Mouse (Mus musculus) gastrocnemius, postnatal 10 days (tissue): ENCODE measurements at regions not wholly inside any gene's neighbourhood (a gene's known extent, or its start where the extent isn't known, plus 50 kb on each side); places are given as distances from the start of the nearest gene placed in this dataset.
"Not testable (repeated sequence)": the region's sequence is repeated elsewhere in the genome, so short reads cannot be mapped to it uniquely, and the experiment has no call there.

Experiments
- DNase-seq: peaks from one replicate; pipeline ENCODE4 v3.0.0; 2021; ENCODE audit warnings: mixed read lengths

DNA sequence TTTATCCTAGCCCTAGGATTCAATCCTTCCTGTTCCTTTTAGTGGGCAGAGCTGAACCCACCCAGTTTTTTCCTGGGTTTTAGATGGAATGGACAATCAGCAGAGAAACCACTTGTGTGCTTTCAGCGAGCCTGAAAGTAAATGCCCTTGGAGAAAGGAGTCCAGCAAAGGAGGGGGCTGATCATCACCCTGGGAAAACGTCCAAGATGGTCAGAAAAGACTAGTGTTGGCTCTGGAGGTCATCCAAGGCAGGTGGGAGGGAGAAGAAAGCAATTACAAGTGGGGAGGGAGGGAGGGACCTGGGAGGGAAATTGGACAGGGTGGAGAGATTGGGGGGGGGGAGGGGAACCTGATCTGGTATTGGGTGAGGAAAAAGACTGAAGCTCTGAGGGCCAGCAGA, 55.6 kb upstream of the Zfp366 start:
- DNase-seq, result no peak

DNA sequence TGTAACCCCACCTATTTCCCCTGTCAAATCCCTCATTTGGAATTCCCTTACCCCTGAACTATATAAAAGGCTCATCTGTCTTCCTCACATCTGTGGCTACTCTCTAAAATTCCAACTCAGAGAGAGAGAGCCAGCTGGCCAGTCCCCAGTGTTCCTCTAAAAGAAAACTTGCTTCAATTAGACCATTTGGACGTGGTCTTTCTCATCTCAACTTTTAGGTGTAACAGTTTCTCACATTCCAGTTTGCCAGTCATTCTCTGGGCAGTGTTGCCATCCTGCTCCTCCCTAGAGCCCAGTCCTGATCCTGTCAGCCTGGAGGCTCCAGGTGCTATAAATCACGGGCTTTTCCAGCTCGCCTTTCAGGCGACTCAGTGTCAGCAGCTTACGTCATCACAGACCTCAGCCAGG, 56.3 kb upstream of the Zfp366 start:
- DNase-seq, result peak; percentile 34

GRCm38 (mm10) chr13:99127716-99128115, 56.9 kb upstream of the Zfp366 start:
- no peak for DNase-seq

GRCm38 (mm10) chr13:99126971-99127370, 57.7 kb upstream of the Zfp366 start:
- DNase-seq, result not testable (repeated sequence)

- DNase-seq, result no peak
Observed at GRCm38 (mm10) chr13:99126538-99126937, 58.1 kb upstream of the Zfp366 start.

DNA sequence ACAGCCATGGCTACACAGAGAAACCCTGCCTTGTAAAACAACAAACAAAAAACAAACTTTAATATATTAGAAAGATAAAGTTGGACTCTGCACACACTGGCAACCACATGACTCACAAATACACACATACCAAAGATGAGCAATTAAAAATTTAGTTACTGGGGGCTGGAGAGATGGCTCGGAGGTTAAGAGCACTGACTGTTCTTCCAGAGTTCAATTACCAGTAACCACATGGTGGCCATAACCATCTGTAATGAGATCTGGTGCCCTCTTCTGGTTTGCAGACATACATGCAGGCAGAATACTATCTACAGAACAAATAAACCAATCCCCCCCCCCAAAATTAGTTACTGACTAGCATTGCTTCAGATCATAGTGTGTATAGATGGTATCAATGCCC, 58.7 kb upstream of the Zfp366 start:
- no peak for DNase-seq

DNA sequence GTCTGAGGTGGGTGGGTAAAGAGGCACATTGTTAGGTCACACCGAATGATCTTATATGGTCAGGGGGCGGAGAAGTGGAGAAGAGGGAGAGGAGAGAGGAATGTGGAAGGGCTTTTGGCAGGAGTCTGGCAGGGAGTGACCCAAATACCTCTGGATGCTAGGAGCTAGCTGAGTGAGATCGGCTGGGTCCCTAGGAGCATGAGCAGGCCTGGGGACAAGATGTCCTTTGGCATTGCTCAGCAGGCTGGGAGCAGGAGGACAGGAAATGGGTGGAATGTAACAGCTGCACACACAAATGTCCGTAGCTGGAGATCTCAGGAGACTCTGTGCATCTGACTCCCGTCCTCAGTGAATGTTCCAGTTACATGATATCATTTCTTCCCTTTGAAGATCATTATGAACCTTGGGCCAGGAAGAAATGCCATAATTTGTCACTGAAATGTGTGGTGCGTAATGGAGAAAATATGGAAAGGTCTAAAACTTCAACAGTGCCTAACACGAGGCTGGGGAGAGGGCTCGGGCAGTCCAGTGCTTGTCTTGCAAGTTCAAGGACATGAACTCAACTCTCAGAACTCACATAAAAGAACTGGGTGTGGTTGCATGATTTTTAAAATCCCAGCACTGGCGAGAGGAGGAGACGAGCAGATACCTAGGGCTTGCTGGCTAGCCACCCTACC, 59.6 kb upstream of the Zfp366 start:
- peak; percentile 29 for DNase-seq

DNA sequence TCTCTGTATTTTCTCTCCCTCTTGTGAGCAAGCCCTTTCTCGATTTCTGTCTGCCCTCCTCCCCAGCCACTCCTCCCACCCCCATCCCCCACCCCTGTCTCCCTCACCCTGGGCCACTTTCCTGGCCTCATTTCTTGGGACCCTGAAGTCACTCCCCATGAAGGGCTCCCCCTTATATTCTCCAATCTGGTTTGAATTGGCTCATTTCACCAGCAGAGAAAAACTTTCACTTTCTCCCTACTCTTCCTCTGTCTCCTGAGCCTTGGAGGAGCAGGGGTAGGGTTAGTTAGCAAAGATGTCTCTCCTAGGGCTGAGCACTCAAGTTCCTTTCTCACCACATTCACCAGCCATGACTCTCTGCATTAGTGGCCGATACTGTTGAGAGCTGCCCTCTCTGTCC, 60.5 kb upstream of the Zfp366 start:
- no peak for DNase-seq

DNA sequence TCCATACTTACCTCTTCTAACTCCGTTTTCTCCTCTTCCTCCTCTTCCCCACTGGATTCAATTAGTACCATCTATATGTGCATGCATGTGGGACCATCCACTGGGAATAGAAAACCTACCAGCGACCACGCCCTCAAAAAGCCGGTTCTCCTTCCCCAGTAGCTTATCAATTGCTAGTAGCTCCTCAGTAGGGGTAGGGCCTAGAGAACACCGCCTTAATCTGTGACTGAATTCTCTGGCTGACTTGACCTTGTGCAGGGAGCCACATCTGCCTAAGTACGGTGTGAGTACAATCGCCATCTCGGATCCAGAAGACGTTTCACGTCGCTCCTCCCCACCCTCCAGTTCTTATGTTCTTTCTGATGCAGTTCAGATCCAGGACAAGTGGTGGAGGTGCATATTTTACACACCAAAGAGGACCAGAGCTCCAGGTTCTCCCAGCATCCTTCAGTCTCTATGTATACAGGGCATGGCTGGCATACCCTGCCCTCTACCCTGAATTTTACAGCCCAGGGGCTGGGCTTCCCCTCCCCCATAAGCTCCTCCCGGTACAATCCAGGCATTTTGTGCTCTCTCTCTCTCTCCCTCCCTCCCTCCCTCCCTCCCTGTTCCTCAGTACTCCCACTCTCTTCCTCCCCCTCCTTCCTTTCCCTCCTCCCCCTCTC, 61.0 kb upstream of the Zfp366 start:
- DNase-seq, result no peak

GRCm38 (mm10) chr13:99122539-99122938, 62.1 kb upstream of the Zfp366 start:
- DNase-seq, result not testable (repeated sequence)

DNA sequence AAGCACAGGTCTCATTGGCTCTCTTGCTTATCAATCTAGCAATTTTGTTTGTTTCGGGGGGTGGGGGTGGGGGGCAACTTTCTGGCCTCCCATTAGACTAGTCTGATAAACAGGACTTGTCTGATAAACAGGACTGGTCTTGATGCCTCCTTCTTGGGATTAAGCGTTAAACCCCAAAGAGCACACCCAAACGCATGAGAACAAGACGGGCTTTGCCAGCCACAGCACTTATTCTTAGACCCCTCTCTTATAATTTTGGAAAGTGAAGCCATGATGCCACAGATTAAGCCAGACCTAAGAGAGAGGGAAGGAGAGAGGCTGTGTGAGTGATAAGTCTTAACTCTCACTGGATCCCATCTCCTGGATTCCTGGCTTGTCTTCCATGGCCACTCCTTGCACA, 63.5 kb upstream of the Zfp366 start:
- DNase-seq, result no peak

- DNase-seq, result no peak
Observed at GRCm38 (mm10) chr13:99119941-99120340, 64.7 kb upstream of the Zfp366 start.

DNA sequence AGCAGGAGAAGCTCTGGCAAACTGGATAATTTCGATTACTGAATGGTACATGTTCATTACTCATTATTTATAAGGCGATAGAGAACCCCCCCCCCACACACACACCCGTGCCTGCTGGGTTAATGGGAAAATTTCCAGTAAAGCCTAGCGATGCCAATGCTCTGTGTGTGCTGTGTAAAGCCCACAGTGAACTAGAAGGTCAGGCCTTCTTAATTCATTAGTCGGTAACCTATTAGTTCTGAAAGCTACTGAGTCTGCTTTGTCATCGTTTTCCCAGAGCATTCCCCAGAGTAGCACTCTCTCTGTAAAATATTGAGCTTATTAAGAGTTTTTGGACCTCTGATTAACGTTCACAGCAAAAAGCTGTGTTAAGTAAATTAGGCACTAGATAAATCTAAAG, 65.7 kb upstream of the Zfp366 start:
- no peak for DNase-seq

DNA sequence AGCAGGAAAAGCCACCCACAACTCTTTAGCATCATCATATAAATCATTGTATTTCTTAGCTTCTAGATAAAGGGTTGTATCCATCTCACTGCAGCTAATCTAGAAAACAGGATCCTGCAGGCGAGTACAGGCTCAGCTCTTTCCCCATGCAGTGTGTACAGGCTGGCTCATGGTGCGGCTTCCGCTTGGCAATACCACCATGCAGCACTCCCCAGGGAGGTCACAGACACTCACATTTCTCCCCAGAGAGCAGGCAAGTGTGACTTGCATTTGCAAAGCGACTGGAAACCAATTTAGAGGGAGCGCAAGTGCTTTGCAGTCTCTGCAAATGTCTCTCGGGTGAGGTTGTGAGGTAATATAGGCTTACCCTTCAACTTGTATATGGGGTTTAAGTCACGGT, 69.1 kb upstream of the Zfp366 start:
- DNase-seq, result no peak

GRCm38 (mm10) chr13:99114565-99114964, 70.1 kb upstream of the Zfp366 start:
- no peak for DNase-seq

DNA sequence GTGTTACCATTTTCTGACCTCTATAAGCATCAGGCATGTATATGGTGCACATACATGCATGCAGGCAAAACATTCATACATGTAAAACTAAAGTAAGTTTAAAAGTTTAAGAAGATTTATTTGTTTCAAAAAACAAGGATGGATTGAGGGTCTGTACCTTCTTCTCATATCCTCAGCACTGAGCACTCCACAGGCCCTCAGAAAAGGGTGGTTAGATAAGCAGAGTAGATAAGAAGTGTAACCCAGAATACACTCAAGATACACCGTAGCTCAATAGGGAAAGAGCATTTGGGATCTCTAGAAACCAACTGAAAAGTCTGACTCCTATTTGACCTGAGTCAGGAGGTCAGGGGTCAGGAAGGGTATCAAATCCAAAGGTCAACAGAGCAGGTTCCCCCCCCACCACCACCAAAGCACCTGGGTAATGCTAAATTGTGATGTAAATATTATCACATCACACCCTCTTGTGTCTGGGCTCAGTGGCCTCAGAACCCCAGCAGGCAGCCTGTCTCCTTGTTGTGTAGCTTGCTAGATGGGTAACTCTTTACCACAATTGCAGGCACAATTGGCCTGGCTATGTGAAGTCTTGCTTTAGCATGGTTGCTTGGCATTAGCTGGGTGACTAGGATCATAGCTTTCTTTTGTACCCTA, 72.8 kb upstream of the Zfp366 start:
- no peak for DNase-seq

- DNase-seq, result no peak
Observed at GRCm38 (mm10) chr13:99107983-99108382, 76.6 kb upstream of the Zfp366 start.

DNA sequence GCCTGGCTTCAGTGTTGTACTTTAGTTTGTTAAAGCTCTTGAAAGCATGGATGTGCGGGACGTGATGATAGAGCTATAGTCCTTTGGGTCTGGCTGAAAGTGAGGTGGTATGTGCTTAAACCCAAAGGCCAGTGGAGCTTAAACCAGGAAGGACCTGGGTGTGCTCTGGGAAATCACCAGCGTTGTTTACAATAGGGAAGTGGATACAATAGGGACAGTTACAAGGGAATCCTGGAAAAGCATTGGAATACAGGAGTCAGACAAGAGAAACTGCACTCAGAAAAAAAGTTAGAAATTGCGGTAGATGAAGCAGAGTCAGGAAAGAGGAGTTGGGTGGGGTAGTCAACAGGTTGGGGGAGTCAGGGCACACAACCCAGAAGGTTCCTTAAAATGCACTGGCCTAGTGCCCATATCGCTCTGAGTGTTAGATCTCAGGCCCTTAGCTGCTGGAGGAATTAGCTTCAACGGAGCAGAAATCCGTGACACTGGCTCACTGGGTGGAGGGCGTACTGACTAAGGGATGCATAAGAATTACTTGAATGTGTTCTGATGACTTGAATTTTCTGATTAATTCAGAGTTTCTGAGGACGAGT, 82.4 kb upstream of the Zfp366 start:
- DNase-seq, result no peak

GRCm38 (mm10) chr13:99100430-99101409, 83.9 kb upstream of the Zfp366 start:
- DNase-seq, result no peak

- no peak for DNase-seq
Observed at GRCm38 (mm10) chr13:99099794-99100429, 84.7 kb upstream of the Zfp366 start.

DNA sequence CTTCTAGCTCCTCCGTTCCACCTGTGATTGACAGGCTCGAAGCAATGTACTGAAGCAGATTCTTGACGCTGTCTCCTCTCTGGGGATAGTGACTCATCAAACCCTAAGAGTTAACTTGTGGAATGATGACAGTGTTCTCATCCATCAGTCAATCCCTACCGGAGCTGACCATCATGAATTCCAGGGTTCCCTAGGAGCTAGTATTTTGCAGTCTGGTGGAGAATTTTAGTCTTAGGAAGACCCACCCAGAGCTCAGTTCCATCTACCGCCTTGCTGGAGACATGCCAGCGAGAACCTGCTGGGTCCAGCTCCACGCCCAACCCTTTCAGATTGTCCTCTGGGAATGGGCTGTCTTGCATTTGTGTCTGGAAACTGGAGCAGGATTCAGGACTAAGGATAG, 85.4 kb upstream of the Zfp366 start:
- no peak for DNase-seq
